Mouse (Mus musculus): ENCODE data around the gene Slco3a1.
"Not testable (repeated sequence)": the region's sequence is repeated elsewhere in the genome, so short reads cannot be mapped to it uniquely, and the experiment has no call there.

Slco3a1 gene

GRCm38 (mm10) chr7:74423928-74424850, 130.4 kb downstream of the Slco3a1 start:
- DNase-seq, result peak; percentile 58

- no peak for DNase-seq
Observed at GRCm38 (mm10) chr7:74423316-74423715, 131.3 kb downstream of the Slco3a1 start.

- no peak for DNase-seq
Observed at GRCm38 (mm10) chr7:74422731-74423130, 131.8 kb downstream of the Slco3a1 start.

GRCm38 (mm10) chr7:74422002-74422401, 132.6 kb downstream of the Slco3a1 start:
- DNase-seq, result no peak

GRCm38 (mm10) chr7:74421591-74421990, 133.0 kb downstream of the Slco3a1 start:
- no peak for DNase-seq

GRCm38 (mm10) chr7:74419706-74420105, 134.9 kb downstream of the Slco3a1 start:
- DNase-seq, result no peak

GRCm38 (mm10) chr7:74417009-74417408, 137.6 kb downstream of the Slco3a1 start:
- no peak for DNase-seq

GRCm38 (mm10) chr7:74415241-74415640, 139.3 kb downstream of the Slco3a1 start:
- no peak for DNase-seq

- DNase-seq, result no peak
Observed at GRCm38 (mm10) chr7:74413738-74414716, 140.6 kb downstream of the Slco3a1 start.

GRCm38 (mm10) chr7:74408601-74409323, 145.8 kb downstream of the Slco3a1 start:
- DNase-seq, result peak; percentile 33

GRCm38 (mm10) chr7:74407851-74408250, 146.7 kb downstream of the Slco3a1 start:
- not testable (repeated sequence) for DNase-seq

GRCm38 (mm10) chr7:74399729-74400128, 154.9 kb downstream of the Slco3a1 start:
- no peak for DNase-seq

GRCm38 (mm10) chr7:74399154-74399553, 155.4 kb downstream of the Slco3a1 start:
- no peak for DNase-seq

GRCm38 (mm10) chr7:74398326-74398725, 156.3 kb downstream of the Slco3a1 start:
- no peak for DNase-seq

GRCm38 (mm10) chr7:74391451-74391873, 163.1 kb downstream of the Slco3a1 start:
- no peak for DNase-seq

GRCm38 (mm10) chr7:74389570-74389969, 165.0 kb downstream of the Slco3a1 start:
- no peak for DNase-seq

GRCm38 (mm10) chr7:74386257-74386656, 168.3 kb downstream of the Slco3a1 start:
- DNase-seq, result no peak

- DNase-seq, result no peak
Observed at GRCm38 (mm10) chr7:74383040-74383666, 171.4 kb downstream of the Slco3a1 start.

- DNase-seq, result no peak
Observed at GRCm38 (mm10) chr7:74382286-74382685, 172.3 kb downstream of the Slco3a1 start.

GRCm38 (mm10) chr7:74381881-74382281, 172.7 kb downstream of the Slco3a1 start:
- no peak for DNase-seq

GRCm38 (mm10) chr7:74381051-74381450, 173.5 kb downstream of the Slco3a1 start:
- no peak for DNase-seq

- DNase-seq, result no peak
Observed at GRCm38 (mm10) chr7:74377909-74378308, 176.7 kb downstream of the Slco3a1 start.

All from lung, postnatal 14 days (tissue).